Mouse (Mus musculus) left cerebral cortex, postnatal 10 days (tissue): ENCODE results near the gene Ptprh. TPM values are rescaled to one million over a fixed set of nuclear protein-coding genes. Genes with fewer than 3 reads are reported as not detected.
"Not testable (repeated sequence)": the region's sequence is repeated elsewhere in the genome, so short reads cannot be mapped to it uniquely, and the experiment has no call there.

ENCODE experiments used
- DNase-seq, 2 experiments: peaks; one replicate each; pipeline ENCODE4 v3.0.0; 2021 to 2022; ENCODE audit warnings: low spot score in 2 of 2, mixed read lengths in 1 of 2; ENCODE audit errors: extremely low spot score in 1 of 2
- intact Hi-C: fragments of 180-260 bp; cut with DNase I; formaldehyde crosslinking; loops from one replicate; pipeline ENCODE4 v1.15.1; 2025
- total RNA-seq, 2 experiments: library from RNA; stranded (reverse); gene quantifications; 2 replicates each; pipeline ENCODE4 v1.2.3; 2021

The Ptprh gene
- total RNA-seq, 2 experiments from 2014 or later = 1.0 to 1.6 TPM

- DNase-seq, intact Hi-C loops: not testable (repeated sequence)
Measured at GRCm38 (mm10) chr7:4530166-4530565, 73.7 kb downstream of the Ptprh start.

- intact Hi-C loops = no loop called here
- no peak for DNase-seq
Measured at GRCm38 (mm10) chr7:4527302-4527689, 76.5 kb downstream of the Ptprh start.

DNA sequence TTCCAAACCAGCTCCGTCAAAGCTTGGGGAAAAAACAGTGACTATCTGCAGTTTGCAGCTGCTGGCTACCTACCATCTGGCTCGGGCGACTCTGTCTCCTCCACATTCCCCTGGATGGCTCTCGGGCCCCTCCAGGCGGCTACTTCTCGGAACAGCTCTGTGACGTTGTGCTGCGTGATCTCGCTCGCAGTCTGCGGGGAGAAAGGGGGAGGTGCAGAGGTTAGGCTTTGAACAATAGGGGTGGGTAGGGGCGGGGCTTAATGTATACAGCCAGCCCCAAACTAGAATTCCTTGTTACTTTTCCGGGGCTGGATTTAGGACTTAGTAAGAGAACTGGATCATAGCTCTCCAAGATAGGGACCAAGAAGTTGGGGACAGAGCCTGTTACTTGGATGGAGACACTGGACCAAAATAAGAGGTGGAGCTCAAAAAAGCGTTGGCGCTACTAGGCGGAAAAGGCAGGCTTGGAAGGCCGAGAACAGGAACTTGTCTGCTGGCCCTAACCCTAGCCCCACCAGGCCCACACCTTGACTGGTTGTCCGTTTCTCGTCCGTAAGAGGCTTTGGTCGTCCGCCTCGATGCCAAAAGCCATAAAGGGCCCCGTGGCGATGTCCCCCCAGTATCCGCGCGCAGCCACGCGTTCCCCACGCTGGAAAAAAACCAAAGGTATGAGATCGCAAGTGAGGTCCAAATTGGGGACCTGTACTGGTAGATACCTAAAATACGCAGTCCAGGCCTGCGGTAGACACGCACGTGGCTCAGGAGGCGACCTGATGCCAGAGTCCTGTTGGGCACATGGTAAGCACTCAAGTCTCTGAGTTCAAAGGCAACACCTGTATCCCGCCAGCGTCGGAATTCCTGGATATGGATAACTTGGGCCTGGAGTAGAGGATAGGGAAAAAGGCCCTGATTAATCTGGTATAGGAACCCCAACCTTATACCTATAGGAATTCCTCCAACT lies 77.2 kb downstream of the Ptprh start:
- DNase-seq = peak; percentile 51 to 90
- intact Hi-C loops = no loop called here

DNA sequence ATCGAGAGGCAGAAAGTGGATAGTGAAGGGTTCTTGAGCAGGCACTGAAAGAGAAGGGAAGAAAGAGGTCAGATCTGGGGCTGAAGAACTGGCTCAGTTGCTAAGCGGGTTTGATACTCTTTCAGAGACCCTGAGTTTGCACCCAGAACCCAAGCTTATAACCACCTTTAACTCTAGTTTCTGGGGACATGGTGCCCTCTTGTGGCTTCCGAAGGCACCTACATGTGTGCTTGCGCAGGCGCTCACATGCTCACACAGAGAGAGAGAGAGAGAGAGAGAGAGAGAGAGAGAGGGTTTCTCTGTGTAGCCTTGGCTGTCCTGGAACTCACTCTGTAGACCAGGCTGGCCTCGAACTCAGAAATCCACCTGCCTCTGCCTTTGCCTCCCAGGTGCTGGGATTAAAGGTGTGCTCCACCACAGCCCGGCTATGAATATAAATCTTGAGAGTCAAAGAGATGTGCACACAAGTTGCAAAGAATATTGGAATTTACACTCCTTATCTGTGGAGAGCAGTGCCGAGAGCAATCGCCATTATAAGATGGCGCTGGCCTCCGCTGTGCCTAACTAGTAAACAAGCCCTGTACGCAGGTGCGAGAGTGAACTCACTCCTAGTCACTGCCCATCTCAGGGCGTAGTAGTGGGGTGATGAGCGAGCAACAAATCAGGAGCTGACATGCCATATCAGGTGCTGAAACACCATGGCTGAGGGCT lies 79.5 kb downstream of the Ptprh start, which contains the start of gene Tnni3:
Tnni3 (minus strand) TSS at position 18 of the 711 bp plus-strand sequence.
- DNase-seq, intact Hi-C loops: not testable (repeated sequence)

GRCm38 (mm10) chr7:4523205-4524130 lies 80.4 kb downstream of the Ptprh start:
- intact Hi-C loops = no loop called here

DNA sequence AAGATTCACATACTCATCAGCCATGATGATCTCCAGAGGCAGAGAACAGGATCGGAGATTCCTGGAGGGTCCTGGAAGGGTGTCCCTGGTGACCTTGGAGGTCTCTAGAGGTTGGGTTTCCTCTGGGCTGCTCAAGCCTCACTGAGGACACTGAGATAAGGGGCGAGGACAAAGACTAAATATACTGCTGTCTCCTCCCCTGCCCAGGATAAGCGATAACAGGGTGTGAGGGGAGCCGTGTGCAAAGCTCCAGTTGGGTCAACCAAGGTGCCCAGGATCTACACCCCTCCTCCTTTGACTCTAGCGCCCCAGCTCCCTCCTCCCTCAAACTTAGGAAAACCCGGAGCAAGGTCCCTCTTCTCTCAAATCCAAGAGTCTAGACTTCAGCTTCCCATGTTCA lies 81.5 kb downstream of the Ptprh start:
- intact Hi-C loops = no loop called here
- no peak for DNase-seq

More at GRCm38 (mm10) chr7:4523205-4524130, 80.4 kb downstream of the Ptprh start:
- DNase-seq = no peak

DNA sequence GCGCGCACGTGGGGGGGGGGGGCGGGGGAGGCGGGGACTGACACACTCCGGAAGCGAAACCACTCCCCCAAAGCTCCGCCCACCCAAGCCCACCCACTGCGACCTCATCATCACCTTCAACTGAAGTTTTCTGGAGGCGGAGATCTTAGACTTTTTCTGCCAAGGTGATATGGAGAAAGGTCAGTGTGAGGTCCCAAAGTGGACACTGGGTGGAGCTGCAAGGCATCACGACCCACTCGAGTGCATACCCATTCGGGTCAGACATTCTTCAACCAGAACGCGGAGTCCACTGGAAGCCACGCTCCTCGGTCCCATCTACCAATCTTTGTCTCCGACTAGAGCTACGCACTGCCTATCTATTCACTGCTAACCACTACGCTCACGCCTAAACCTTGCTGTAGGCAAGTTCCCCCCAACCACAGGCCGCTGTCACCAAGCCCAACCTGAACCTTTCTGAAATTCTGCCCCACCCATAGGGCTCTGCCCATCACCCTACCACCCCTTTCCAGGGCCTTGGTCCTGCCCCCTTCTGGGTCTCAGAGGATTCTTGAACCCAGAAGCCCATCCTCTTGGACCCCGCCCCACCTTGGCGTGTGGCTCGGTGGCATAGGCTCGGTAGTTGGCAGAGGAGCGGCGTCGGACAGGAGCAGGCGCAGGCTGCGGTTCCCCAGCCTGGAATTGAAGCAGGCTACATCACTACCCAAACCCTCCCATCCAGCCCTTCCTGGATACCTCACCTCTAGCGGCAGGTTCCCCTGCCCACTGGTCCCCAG lies 82.4 kb downstream of the Ptprh start:
- no peak for DNase-seq
- intact Hi-C loops = no loop called here

GRCm38 (mm10) chr7:4518487-4518886 lies 85.4 kb downstream of the Ptprh start:
- no peak for DNase-seq

DNA sequence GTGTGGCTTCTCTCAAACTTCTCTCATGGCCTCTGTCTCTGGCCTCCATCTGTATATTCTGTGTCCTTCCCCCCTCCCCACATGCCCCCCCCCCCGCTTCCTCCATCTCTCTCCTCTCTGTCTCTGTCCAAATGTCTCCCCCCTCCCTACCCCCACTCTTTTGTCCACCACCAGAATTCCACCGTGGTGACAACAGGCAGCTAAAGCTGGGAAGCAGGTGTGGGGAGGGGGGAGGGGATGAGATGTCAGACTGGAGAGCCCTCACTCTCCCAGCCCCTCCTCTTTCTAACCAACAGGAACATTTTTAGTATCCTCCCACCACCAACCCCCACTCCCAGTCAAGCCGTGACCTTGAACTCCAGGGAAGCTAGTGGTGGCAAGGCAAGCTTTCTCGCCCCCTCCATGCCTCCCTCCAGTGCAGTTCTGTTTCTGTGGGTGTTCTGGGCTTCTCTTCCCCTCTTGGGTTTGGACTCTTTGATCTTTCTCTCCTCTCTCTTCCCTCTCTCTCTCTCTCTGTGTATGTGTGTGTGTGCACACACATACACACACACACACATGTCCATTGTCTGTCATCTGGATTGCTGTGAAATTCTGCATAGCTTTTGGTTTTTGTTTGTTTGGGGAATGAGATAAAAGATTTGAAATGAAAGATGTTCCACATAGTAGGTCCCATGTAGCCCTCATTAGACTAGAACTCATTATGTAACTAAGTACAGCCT lies 87.3 kb downstream of the Ptprh start, which contains the start of gene Tnnt1:
Tnnt1 (minus strand) TSS at position 51 of the 719 bp plus-strand sequence.
- intact Hi-C loops = no loop called here
- no peak for DNase-seq

More at GRCm38 (mm10) chr7:4518487-4518886, 85.4 kb downstream of the Ptprh start:
- intact Hi-C loops = no loop called here

DNA sequence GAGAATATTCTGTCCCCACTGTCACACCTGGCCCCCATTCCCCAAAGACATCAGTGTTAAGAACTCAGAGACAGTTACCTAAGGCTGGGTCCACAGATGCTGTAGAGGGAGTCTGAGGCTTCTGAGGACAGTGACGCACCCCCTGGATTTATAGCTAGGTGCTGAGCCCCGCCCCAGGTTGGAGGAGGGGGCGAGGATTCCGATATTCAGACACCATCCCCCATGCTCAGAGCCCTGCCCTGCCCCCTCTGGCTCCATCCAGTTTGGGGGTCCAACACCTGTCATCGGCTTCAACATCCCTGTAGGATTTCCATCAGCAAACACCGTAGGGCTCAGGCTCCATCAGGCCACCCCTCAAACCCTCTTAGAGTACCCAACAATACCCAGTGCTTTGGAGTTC lies 88.0 kb downstream of the Ptprh start:
- no peak for DNase-seq
- intact Hi-C loops = no loop called here

GRCm38 (mm10) chr7:4513829-4514712 lies 89.8 kb downstream of the Ptprh start:
- DNase-seq = no peak

DNA sequence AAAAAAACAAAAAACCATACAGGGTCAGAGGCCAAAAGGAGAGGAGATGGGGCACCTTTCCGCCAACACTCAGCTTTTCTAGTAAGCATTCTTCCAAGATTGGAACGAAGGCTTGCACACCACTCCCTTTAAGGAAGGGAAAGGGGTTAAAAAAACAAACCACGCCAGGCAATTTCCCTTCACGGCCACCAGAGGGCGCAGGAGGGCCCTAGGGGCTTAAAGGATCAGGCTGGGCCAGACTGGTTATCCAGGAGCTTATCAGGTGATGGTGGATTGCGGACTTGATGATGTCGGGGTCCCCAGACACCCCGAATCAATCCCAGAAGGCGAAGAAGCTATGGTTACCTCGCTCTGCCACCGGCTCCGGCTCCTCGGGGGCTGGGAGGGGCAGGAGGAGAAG lies 90.6 kb downstream of the Ptprh start:
- DNase-seq = no peak
- intact Hi-C loops = no loop called here

More at GRCm38 (mm10) chr7:4513829-4514712, 89.8 kb downstream of the Ptprh start:
- intact Hi-C loops = no loop called here

DNA sequence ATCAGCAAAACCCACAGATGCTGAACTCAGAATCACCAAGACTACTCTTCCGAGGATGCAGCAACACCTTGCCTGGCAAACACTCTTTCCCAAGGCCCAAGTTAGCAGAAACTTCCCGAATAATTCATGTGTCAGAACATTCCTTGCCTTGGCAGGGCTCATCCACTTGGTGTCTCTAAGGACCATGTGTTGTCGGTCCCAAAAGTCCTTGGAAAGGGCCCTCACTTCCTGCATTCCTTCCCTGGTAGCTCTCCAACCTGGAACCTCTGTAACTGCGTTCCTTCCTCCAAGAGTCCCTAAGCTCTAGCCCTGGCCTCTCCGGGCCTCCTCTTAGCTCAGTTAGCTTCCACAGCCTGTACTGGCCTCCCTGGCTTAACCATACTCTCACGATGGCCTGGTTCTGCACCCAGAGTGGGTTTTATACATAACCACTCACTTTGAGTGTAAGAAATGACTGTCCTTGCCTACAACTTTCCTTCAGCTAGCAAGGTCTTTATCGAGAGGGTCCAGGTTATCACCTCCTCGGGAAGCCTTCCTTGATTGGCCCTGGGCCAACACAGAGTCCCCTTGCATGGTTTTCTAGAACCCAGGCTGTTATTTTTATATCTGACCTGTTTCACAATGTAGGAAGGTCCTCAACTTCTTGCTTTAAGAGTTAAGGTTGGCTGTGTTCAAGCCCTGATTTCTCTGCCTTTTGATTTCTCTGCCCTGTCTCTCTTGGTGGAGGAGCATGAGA lies 92.2 kb downstream of the Ptprh start:
- no peak for DNase-seq
- intact Hi-C loops = no loop called here

DNA sequence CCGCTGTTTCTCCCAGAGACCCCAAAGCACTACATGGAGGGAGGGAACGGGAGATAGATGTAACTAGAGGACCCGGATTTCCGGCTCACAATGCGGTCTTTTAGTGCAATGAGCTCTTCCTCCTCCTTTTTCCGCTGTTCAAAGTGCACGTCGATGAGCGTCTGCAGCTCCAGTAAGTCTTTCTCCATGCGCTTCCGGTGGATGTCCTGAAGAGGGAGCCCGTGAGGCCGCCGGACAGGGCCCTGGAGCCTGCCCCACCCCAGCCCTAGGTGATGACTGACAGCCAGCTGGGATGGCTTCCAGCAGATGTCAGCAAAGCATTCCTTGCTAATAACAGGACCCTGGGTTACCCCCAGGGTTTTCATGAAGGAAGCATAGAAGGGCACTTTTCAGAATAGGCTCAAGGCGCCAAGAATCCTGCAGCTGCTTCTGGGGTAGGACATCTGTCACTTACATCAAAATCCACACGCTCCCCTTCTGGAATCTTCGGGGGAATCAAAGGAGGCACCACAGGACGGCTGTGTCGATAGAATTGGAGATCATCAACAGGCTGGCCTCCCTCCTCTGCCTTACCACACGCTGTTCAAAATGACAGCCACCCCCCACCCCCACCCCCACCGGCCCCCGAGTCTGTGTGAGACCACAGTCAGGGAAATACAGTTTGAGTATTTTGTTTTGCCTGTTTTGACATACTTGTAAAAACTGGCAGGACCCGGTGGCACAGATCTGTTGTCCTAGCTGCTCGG lies 93.8 kb downstream of the Ptprh start:
- intact Hi-C loops = no loop called here
- DNase-seq = peak in 1 of 2 experiments; percentile 85

DNA sequence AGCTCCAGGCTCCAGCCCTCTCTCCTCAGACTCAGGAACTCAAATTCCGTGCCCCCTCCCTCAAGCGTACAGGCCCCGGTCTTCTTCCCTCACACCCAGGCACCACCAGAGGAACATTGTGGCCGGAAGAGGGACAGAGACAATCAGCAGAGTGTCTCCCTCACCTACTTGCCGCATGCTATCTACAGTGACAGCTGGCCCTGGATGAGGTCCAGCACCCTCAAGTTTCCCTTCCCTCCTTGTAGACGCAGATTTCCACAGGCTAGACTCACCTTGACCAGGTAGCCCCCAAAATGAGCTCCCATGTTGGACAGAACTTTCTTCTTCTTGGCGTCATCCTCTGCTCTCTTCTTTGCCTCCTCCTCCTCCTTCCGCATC lies 95.1 kb downstream of the Ptprh start:
- no peak for DNase-seq
- intact Hi-C loops = no loop called here
